Mouse (Mus musculus): Measurements from ENCODE around the gene Erc1. TPM values are rescaled to one million over a fixed set of nuclear protein-coding genes. Genes with fewer than 3 reads are reported as not detected.

Erc1 gene
- total RNA-seq, 1 experiment from 2014 or later, result 24.7 TPM

Other genes starting within 250 kb of the Erc1 start
- 14.2 and 15.3 TPM in 2 replicates for gene Rad52, start 54.5 kb upstream of the Erc1 start, total RNA-seq (2021)
- 183 and 192 TPM in 2 replicates for gene Wnk1, start 190.5 kb upstream of the Erc1 start, total RNA-seq (2021)
- gene Ninj2, start 245.2 kb upstream of the Erc1 start, total RNA-seq (2021), result not detected in 2 replicates